In genomic region chr10:9675550-9676417, GRCm38 (mm10) we compare ENCODE assay signal across 8 mouse cellular contexts. TPM values are rescaled to one million over a fixed set of nuclear protein-coding genes. Genes with fewer than 3 reads are reported as not detected.
A peak's percentile ranks its signal among the peaks of the same experiment; 100 is the strongest.
DNase-seq lines count a peak whose midpoint lies in the region; ATAC-seq and TF ChIP-seq lines count a peak whose summit lies in the region.

No protein-coding gene starts in this region.

- TF ChIP-seq CTCF in left cerebral cortex, adult 2 months (IDR thresholded peaks at IDR 0.05) = no peak

- peak overlapping the region; percentile 79 for H3K4me3 ChIP-seq in left cerebral cortex, adult 2 months
- H3K4me3 ChIP-seq in heart, embryonic 13.5 days = peak overlapping the region; percentile 69
- peak overlapping the region; percentile 68 for H3K4me3 ChIP-seq in limb, embryonic 13.5 days
- peak overlapping the region; percentile 61 for H3K4me3 ChIP-seq in neural tube, embryonic 12.5 days

- no peaks in the 10 kb centered on the region for H3K9me3 ChIP-seq in heart, embryonic 13.5 days
- no peaks in the 10 kb centered on the region for H3K9me3 ChIP-seq in limb, embryonic 13.5 days
- no peaks in the 10 kb centered on the region for H3K9me3 ChIP-seq in neural tube, embryonic 12.5 days

- peak overlapping the region; percentile 92 for H3K4me2 ChIP-seq in heart, embryonic 13.5 days
- peak overlapping the region; percentile 97 for H3K4me2 ChIP-seq in limb, embryonic 13.5 days (replicated peaks)
- H3K4me2 ChIP-seq in neural tube, embryonic 12.5 days (replicated peaks) = peak overlapping the region; percentile 97

- WGBS in heart, embryonic 13.5 days = 4% methylated on average over 36 of the region's 36 CpGs
- 1% methylated on average over 36 of the region's 36 CpGs for WGBS in limb, embryonic 13.5 days
- WGBS in neural tube, embryonic 12.5 days = 1% methylated on average over 36 of the region's 36 CpGs

- DNase-seq in left cerebral cortex, adult 2 months (ENCODE audit: extremely low spot score in 1 of 2, low spot score in 2 of 2) = peak; percentile 22 to 23
- no peak for DNase-seq in left cerebral cortex, adult 11 months (ENCODE audit: low spot score)
- peak; percentile 53 for DNase-seq in embryo, embryonic 11 days
- DNase-seq in urinary bladder, postnatal 14 days (ENCODE audit: low spot score) = no peak

- no peak for ATAC-seq in heart, embryonic 13.5 days (ENCODE audit: extremely low read depth, insufficient number of reproducible peaks, low FRiP score, low TSS enrichment)
- 0 out of 2 replicates have a peak, but pooled peaks have one; percentile 6 for ATAC-seq in limb, embryonic 13.5 days (ENCODE audit: low FRiP score, low read depth)
- peak; percentile 35 for ATAC-seq in neural tube, embryonic 12.5 days (ENCODE audit: low FRiP score, low read depth)
- ATAC-seq in cerebellum, adult (ENCODE audit: insufficient number of reproducible peaks, low FRiP score, low TSS enrichment) = no peak

- H3K36me3 ChIP-seq in heart, embryonic 13.5 days = no peaks in the 10 kb centered on the region
- no peaks in the 10 kb centered on the region for H3K36me3 ChIP-seq in limb, embryonic 13.5 days
- no peaks in the 10 kb centered on the region for H3K36me3 ChIP-seq in neural tube, embryonic 12.5 days

- intact Hi-C loops in left cerebral cortex, adult 2 months (cut with DNase I) = loop anchor here (2.0 to 10.0 kb wide), 6 partner anchors 101 to 931 kb away; no protein-coding TSS in a partner anchor

- H3K9ac ChIP-seq in heart, embryonic 13.5 days = peak overlapping the region; percentile 78
- H3K9ac ChIP-seq in limb, embryonic 13.5 days = peak overlapping the region; percentile 75
- peak overlapping the region; percentile 70 for H3K9ac ChIP-seq in neural tube, embryonic 12.5 days

- H3K4me1 ChIP-seq in heart, embryonic 13.5 days = peaks cover 20% of the 10 kb centered on the region
- peaks cover 19% of the 10 kb centered on the region for H3K4me1 ChIP-seq in limb, embryonic 13.5 days
- H3K4me1 ChIP-seq in neural tube, embryonic 12.5 days = peaks cover 25% of the 10 kb centered on the region

- H3K27me3 ChIP-seq in heart, embryonic 13.5 days (replicated peaks) = peaks cover 8% of the 10 kb centered on the region; the same call in 1 of the 2 replicates
- H3K27me3 ChIP-seq in limb, embryonic 13.5 days = peaks cover 42% of the 10 kb centered on the region
- peaks cover 16% of the 10 kb centered on the region for H3K27me3 ChIP-seq in neural tube, embryonic 12.5 days (replicated peaks)

- peak overlapping the region; percentile 61 for H3K27ac ChIP-seq in left cerebral cortex, adult 2 months
- H3K27ac ChIP-seq in heart, embryonic 13.5 days (replicated peaks) = no peak overlapping the region
- no peak overlapping the region for H3K27ac ChIP-seq in limb, embryonic 13.5 days
- no peak overlapping the region for H3K27ac ChIP-seq in neural tube, embryonic 12.5 days

RNA-seq across cellular contexts. Expression of gene Samd5, which starts 0.8 kb away (rescaled TPM):
- total RNA-seq in left cerebral cortex, adult 2 months (2021) = 10 to 100 TPM in 1 of 2 experiments, 1 to 10 TPM in 1; 9.2 to 11.0 TPM
- polyA plus RNA-seq in heart, embryonic 13.5 days (2015; fragmentation: Nextera tagmentation; extraction: Ambion mirVana) = 2.4 and 2.8 TPM in 2 replicates
- polyA plus RNA-seq in limb, embryonic 13.5 days (2015; fragmentation: Nextera tagmentation; extraction: Ambion mirVana) = 6.0 and 6.1 TPM in 2 replicates
- polyA plus RNA-seq in neural tube, embryonic 12.5 days (2016; fragmentation: Nextera tagmentation; extraction: Ambion mirVana) = 5.4 and 5.9 TPM in 2 replicates

Comparison
In these comparisons a context has a peak if more than half of its experiments do, and no peak if none do; other contexts are left out.
1. DNase-seq: peak in left cerebral cortex, adult 2 months (2 of 2) and embryo, embryonic 11 days (single experiment); none in left cerebral cortex, adult 11 months (single experiment) and urinary bladder, postnatal 14 days (single experiment).
2. ATAC-seq: peak in limb, embryonic 13.5 days (single experiment) and neural tube, embryonic 12.5 days (single experiment); none in heart, embryonic 13.5 days (single experiment) and cerebellum, adult (single experiment).
3. Peak in every context shown above with its lines, with median percentiles within 50 percentile points of each other: H3K4me3 ChIP-seq, H3K4me2 ChIP-seq and H3K9ac ChIP-seq.